Mouse (Mus musculus) right cerebral cortex, postnatal 14 days (tissue): ENCODE data around the gene Gpx2.
A peak's percentile ranks its signal among the peaks of the same experiment; 100 is the strongest.
"Not testable (repeated sequence)": the region's sequence is repeated elsewhere in the genome, so short reads cannot be mapped to it uniquely, and the experiment has no call there.

Source experiments
- DNase-seq: peaks from one replicate; pipeline ENCODE4 v3.0.0; 2022

The Gpx2 gene

DNA sequence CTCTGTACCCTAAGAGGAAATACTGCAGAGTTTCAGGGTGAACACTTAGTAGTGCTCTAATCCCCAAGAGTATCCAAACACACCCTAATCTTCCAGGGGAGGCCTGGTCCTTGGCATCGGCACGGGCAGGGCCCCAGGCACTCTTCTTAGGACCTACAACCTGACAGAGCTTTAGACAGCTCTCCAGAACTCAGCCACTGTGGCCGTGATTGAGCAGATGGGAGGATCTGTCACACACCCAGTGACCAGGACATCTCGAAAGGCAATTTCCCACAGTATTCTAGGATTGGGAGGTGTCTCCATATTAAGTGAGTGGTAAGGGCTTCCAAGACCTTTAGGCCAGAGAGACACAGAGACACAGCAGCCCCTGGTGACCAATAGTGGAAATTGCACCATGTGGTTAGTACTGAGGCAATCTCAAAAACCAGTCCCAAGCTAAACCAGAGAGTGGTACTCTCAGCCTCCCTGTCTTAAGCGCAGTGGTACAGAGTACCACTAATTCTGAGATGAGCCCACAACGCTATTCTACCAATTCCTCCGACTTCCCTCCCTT is 8.4 kb upstream of the Gpx2 start:
- no peak for DNase-seq

DNA sequence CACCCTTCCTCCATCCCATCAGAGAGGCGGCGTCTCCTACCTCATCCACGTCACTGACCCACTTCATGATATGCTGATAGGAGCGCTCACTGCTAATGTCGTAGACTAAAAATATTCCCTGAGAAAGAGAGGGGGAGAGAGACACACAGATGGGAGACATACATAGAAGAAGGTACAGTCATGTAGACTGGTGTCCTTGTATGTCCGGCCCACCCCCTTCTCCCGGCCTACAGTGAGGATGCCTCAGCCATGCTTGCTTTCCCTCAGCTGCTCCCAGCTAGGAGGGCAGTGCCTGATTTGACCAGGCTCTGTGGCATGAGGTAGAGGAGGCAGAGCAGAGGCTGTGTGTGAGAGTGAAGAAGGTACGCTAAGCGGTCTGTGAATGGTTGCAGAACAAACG is 7.7 kb upstream of the Gpx2 start:
- no peak for DNase-seq

DNA sequence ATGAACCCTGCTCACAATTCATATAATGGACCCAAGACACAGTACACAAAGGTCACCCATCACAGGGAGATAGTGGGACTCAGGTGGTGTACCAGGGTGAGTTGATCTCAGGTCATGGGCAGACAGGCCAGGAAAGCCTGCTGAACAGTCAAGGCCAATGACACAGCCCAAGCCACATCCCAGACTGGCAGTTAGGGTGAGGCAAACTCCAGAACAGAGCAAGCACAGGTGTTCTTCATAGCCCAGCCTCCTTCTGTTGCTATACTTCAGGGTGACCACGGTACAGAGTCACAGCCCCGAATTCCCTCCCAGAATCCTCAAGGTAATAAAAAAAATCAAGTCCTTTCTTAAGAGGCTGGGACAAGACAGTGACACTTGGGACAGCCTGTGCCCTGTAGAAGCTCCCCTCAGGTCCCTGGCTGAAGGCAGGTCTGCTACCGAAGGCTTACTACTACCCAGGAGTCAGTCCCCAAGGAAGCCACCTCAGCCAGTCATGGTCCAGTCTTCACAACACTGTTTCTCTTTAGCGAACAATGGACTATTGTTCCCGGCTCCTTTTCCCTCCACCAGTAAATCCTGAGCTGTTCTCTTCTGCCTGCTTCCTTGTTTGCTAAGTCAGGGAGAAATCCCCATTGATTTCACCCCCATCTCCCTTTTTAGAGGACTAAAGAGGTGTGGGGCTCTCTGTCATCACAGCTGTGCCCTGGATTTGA is 2.8 kb upstream of the Gpx2 start:
- no peak for DNase-seq

DNA sequence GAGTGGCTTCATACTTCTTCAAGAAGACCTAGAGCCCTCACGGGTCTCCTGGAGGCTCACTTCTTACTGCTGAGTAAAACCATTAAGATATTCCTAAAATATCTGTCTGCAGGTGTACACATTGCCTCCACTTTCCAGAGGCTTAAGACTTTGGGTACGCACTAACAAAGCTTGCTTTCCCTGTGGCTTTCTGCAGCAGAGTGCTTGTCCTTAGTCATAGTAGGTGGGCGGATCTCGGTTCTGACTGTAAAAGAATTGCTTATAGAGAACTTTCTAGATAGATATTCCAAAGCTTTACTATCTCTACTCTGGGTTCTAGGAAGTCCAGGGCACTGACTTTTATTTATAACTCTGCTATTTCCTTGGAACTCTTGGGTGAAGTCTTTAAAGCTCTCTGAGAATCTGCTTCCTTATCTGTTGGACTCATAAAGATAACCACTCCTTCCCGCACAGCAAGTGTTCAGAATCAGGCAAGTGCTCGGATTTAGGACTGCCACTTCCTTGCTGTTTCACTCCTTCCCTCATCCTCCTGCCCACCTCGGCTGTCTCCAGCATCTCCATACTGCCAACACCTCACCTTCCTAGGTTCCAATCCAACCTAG is 1.7 kb upstream of the Gpx2 start:
- no peak for DNase-seq

DNA sequence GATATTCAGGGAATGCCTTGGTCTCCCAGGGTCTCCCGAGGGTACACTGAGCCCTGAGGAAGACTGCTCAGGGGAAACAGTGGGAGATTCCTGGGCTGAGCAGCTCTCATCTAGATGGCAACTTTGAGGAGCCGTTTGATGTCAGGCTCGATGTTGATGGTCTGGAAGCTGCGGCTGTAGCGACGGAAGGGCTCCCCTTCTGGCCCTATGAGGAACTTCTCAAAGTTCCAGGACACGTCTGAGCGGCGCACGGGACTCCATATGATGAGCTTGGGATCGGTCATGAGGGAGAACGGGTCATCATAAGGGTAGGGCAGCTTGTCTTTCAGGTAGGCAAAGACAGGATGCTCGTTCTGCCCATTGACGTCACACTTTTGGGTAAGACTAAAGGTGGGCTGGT is 2.8 kb downstream of the Gpx2 start:
- not testable (repeated sequence) for DNase-seq

DNA sequence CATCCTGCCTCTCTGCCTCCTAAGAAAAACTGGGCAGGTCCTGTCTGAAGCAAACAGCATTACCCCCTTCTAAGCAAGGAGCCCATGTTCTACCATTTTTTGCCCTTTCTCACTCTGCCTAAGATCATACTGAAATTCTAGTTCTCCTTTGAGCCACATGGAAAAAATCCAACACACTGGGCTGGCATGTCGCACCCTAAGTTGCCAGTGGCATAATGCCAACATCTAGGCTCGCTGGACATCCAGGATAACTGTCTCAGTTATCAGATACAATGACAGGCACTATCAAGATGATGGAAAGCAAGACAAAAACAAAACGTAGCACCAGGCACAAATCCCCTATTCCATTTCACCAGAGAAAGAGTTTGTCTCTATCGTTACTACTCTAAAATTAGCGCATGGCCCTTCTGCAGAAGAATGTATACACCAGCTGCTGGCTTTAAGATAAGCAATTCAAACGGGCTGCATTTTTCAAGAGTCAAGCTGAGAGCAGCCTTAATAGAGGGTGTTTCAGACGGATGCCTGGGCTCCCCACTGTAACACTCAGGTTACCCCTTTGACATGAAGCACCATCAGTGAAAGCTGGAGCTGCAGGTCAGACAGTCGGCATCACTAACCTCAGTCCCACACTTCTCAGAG is 4.8 kb downstream of the Gpx2 start:
- DNase-seq = no peak

DNA sequence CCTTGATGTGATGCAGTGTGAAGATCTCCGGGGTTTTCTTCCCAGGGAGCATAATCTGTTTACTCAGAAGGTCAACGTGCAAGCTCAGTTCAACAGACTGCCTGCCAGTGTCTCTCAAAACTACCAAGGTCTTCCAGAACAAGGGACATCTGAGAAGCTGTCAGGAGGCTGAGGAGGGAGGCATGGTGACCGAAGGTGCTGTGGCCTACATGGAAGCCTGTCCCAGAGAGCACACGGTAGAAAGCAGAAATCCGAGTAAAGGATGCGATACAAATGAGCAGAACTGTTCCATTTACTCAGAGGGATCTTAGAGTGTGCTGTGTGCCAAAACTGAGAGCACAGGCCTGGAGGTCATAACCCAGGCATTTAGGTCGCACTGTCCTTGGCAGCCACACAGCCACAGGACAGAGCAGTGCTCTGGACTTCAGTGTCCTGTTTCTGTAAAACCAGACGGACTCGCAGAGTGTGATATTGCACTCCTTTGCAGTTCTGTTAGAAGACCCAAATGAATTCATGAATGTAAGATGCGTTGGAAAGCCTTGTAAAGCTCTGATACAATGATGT is 11.2 kb downstream of the Gpx2 start:
- DNase-seq = no peak

DNA sequence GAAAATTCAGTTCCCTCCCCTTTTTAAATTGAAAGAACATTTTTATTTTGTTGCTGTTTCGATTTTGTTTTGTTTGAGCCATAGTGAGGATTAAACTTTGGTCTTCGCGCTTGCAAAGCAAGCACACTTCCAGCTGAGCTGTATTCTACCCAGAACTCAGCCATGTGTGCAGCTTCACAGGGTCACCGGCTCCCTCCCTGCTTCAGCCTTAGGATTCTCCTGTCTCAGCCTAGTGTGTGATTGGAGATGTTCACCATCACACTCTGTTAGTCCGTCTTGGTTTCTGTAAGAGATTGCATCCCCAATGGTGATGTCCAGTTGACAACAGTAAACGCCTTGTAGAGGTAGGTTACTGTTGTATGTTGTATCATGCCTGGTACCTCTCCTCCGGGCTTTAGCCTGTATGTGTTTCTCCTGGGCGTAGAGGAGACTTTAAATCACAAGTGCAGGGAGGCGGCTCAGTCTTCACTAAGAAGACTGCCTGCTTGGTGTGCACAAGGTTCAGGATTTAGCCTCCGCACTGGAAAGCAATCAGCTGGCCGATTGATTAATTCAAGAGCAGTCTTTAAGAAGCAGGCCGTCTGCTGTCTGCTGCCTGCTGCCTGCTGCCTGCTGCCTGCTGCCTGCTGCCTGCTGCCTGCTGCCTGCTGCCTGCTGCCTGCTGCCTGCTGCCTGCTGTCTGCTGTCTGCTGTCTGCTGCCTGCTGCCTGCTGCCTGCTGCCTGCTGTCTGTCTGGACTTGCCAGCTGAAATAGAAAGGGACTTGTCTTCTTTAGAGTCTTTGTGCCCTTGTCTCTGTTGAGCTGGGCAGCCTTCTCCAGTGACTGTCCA is 14.5 kb downstream of the Gpx2 start:
- DNase-seq = peak; percentile 12

DNA sequence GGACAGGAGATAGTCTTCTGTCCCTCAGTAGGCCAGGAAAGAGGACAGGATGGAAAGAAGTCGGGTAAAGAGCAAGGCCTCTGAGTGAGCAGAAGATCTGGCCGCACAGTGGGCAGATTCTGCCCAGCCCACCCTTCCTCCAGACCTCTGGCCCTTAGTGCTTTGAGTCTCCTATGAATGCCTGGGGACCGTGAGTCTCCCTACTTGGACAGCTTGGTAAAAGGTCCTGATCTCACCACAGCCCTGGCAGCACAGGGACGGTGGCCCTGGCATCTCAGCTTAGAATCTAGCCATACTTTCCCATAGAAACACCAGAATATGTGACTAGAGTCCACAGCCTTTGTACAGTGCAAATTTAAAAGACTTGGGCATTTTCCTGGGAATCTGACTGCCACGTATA is 15.4 kb downstream of the Gpx2 start:
- no peak for DNase-seq

DNA sequence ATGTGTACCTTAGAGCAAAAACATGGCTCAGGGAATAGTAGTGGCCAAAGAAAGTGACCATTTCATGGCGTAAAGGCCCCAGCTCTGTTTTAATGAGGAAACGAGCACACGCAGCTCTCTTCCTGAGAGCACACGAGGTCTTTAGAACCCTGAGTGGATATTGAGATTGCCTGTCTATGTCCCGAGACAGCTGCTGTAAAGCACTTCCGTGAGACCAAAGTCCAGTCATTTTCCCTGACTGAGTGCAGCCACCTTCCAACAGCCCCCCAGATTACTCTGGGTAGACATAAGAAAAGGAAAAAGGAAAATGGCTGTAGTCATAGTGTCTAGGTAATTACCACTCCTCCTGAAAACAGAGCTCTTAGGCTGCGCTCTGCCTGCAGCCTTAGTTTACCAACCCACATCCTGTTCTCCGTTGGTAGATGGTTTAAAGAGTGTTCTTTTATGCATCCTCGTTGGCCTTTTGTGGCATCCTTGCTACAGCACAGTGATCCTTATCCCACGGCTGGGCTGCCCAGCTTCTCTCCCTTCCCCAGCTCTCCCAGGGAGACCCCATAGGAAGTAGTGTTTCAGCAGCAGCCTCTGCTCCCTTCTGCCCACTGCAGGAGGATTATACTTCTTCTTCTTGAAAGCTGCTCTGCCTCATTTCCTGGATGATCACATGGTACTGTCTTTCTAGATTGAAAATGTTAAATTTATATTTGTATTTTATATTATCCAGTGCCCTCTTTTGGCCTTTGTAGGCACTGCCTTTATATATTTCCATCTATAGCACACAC is 16.9 kb downstream of the Gpx2 start:
- no peak for DNase-seq

DNA sequence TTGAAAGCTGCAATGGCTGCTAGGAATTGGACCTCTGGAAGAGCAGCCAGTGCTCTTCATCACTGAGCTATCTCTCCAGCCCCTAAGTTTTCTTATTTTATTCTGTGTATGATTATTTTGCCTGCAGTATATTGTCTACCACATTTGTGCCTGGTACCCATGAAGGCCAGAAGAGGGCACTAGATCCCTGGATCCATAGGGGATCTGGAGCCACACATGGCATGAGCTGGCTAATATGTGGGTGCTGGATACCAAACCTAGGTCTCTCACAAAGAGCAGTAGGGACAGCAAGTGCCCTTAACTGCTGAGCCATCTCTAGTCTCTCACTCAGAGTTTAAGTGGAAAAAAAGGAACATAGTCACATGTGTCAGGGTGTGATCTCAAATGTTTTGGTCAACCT is 17.5 kb downstream of the Gpx2 start:
- DNase-seq = no peak

DNA sequence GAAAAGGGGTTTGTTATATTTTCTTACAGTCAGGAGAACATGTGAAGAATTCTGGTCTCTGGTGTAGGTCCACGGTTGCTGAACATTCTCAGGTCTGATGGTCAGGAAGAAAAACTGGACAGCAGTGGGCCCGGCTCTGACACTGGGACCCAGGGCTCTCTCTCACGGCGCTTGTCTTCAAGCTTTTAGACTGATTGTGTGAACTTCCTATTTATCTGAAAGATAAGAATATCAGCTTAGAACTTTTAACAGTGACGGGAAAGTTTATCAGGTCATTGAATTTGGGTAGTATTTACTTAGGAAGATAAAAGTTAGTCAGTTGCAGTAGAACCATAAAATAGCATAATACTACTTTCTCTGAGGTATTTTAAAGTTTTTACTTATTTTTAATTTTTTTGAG is 18.5 kb downstream of the Gpx2 start:
- no peak for DNase-seq

DNA sequence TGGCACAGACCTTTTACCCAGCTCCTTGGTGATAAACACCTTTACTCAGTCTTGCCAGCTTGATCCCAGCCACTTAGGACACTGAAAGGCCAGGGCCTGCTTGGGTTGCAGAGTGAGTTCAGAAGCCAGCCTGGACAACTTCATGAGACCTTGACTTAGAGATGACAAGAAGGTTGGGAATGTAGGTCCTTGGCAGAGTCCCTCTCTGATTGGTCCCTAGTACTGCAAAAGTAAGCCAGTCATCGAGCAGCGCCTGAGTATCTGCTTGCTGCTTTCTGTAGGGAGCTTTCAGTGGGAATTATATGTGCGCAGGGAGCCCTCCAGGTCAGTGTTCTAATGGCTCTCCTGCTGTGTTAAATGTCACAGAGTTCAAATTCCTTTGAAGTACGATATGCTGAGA is 20.2 kb downstream of the Gpx2 start:
- DNase-seq = no peak

DNA sequence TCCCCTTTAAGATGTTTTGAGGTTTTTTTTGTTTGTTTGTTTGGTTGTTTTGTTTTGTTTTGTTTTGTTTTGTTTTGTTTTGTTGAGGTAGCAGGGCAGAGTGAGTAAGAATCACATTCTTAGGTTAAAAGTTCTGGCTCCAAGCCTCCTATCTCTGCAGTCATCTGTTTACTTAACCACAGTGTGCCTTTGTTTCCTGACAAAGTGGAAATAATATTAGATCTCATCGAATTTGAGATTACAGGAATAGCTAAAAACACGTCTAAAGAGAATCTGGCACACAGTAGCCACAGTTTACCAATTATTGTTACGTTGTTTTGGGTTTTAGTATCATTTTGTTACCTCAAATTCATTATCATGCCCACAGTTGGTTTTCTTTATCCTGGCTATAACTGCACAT is 20.7 kb downstream of the Gpx2 start:
- no peak for DNase-seq

DNA sequence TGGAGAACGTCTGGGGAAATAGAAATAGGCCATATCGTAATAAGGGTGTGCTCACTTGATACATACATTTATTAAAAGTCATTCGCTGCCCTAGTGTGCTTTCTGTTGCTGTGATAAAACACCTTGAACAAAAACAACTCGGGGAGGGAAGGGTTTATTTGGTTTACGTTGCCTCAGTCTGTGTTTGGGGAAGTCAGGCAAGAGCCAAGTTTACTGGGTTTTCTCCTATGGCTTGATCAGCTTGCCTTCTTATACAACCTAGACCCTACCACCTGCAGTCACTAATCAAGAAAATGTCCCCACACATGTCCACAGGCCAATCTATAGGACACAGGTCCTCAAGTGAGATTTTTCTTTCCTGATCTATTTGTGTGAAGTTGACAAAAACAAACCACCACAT is 23.8 kb downstream of the Gpx2 start:
- DNase-seq = no peak

DNA sequence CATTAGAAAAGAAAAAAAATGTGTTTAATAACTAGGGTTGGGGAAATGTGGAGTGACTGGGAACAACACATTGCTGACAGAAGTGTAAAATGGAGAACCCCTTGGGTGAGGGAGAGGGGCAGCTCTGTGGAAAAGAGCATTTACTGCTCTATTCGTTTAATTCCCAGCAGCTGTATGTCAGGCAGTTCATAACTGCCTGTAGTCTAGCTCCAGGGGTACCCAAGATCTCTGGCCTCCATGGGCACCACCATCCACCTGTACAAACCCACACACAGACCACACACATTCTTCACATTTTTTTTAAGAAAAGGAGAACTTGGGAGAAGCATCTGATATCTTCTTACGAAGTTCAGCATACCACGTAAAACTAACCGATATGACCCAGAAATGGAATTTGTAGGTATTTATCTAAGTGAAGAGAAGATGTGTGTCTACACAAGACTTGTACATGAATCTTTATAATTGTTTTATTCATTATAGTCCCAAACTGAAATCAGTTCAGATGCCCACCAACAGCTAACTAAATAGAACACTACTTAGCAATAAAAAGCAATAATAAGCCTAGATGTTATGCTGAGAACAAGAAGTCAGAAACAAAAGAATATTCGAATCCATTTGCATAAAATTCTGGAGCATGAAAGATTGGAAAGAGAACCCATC is 24.4 kb downstream of the Gpx2 start:
- no peak for DNase-seq

DNA sequence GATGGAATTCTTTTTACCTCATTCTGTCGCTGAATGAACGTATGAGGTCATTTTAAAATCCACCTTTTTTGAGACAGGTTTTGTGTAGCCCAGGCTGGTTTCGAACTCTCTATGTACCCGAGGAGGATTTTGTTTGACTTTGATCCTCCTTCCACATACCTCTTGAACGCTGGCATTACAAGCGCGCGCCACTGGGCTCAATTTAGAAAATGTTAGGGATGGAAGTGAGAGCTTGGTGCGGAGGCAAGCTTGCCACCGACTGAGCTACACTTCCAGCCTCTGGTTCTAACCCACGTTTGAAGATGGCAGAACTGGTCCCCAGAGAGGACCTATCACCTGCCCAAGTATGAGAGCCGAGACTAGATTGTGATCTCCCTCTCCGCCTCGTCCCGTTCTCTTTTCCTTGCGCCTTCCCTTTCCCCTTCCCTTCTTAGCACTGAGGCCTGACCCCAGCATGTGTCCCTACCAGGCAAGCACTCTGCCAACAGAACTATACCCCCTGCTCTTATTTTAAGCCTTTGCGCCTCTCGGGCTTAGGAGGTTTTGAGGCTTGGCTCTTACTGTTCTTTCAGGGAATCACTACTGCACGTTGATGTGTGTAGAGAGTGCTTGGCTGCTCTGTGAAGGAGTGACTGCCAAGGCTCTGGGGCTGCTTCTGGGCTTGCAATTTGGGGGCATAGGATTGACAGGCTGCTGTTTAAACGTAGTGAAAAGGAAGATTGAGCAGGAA is 29.3 kb downstream of the Gpx2 start:
- DNase-seq = peak; percentile 34

DNA sequence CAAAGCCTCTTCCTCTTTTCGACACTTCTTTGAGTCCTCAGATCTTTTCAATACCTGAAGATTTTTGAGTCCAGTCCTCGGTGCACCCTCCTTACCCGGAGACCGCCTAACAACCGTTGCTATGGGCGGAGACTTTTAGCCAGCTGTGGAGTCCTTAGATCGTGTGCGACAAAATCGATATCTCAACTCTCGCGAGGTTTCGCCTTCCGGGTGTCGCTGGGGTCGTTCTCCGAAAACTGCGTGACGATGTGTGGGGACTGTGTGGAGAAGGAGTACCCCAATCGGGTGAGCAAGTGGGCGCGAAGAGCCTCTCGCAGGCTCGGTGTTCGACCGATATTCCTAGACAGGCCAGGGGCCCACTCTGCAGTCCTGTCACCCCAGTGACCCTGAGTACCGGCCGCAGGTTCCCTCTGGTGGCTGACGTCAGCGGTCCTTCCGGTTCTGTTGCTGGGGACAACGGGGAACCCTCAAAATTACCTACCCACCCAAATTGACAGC is 30.0 kb downstream of the Gpx2 start, which contains the start of the genes Churc1 and Fntb:
TSS of gene Churc1 (plus strand) at position 185 of the 498 bp plus-strand sequence.
TSS of gene Fntb (plus strand) at position 236 of the 498 bp plus-strand sequence.
- peak; percentile 87 for DNase-seq

DNA sequence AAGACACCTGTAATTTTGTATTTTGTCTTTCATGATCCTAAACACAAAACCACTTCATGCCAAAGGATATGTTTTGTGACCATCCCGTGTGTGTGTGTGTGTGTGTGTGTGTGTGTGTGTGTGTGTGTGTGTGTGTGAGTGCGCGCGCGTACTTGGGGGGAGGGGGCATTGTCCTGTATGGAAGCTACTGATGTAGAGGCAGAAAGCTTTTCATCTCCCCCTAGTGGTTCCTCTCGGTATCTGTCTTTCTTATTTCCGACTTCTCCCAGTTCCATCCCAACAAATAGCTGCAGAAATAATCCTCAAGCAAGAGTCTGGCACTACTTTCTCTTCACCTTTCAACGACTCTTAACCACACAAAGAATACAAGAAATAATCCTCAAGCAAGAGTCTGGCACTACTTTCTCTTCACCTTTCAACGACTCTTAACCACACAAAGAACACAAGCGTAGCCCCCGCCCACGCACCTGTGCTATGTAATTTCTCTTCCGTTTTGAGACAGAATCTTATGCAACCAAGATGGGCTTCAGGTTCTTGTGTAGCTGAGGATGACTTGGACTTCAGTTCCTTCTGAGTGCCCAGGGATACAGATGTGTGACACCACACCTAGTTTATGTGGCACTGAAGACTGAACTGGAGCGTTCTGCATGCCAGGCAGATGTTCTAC is 42.6 kb downstream of the Gpx2 start:
- DNase-seq = peak; percentile 17
